Mouse (Mus musculus) c-Kit-negative CD71-positive TER-119-positive erythroid progenitor cells, embryonic 14.5 days (primary cell): ENCODE measurements around the gene Vps26c.
"Not testable (repeated sequence)": the region's sequence is repeated elsewhere in the genome, so short reads cannot be mapped to it uniquely, and the experiment has no call there.

ENCODE experiments used
- DNase-seq: peaks from one replicate; pipeline ENCODE4 v3.0.0-alpha.2; 2013; ENCODE audit warnings: low read depth, low spot score

The Vps26c gene

DNA sequence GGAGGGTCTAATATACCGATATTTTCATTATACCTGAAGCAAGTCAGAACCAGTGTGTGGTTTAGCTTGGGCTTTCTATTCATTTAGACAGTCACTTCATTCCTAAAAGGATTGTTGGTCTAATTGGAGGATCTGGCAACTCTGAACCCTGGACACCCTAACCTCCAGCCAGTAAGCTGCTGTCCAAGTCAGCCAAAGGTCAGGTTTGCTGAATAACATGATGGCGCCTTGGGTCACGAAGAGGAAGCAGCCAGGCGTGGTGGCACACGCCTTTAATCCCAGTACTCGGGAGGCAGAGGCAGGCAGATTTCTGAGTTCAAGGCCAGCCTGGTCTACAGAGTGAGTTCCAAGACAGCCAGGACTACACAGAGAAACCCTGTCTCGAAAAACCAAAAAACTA, 29.5 kb downstream of the Vps26c start:
- DNase-seq, result not testable (repeated sequence)

DNA sequence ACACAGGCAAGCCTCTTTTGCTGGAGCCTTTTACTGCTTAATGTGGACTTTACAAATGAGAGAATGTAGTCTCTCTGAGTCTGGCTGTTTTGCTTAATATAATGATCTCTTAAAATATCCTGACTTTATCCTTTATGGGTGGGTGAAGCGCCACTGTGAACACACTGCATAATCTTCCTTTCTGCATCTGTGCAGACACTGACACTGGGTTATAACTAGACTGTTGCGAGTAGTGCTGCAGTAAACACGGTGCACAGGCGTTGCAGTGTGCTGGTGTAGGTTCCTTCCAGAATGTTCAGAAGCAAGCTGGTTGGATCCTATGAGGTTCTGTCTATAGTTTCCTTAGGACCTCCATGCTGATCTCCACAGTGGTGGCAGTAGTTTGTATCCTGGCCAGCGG, 37.3 kb downstream of the Vps26c start:
- DNase-seq, result no peak

DNA sequence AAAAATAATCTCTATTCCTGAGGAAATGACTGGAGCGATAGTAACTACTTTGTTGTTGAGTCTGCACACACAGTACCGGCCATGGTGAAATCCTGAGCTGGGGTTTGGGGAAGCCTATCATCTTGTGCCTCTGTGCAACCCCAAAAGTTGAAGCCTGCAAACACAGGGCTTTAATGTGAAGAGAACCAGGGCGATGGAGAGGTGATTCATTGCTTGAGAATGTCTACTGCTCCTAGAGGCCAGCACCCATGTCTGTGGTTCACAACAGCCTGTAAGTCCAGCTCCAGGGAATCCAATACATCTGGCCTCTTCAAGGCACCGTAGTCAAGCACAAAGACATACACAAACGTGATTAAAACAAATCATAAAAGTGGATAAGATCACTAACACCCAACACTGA, 39.3 kb downstream of the Vps26c start:
- DNase-seq, result no peak

DNA sequence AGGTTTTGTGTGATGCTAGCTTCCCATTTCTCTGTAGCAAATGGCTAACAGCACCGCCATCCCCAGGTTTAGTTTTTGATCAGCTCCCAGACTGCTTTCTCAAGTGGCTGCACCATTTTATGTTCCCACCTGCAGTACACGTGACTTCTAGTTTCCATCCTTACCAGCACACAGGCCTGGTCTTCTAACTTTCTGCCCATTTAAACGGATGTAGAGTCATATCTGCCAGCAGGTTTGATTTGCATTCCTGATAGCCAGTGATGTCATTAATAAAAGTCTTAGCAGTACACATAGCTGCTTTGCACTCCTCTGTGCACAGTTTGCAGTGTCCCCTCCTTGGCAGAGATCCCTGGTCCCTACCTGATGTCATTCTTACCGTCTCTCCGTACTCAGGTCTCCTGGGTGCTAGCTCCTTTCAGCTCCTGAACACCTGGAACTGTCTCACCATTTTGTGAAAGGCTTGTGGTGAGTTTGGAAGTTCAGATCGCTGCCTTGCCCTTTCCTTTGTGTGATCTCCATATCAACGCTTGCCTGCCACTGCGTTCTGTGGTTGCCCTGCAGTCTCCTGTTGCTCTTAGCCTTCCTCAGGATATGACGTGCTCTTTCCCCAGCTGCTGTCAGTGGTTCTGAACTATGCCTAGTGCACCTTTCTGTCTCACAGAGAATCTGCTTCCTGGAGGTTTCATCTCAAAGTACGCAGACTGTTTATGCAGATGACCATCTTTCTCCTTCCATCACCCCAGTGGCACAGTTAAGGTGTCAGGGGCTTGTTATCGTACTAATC, 41.7 kb downstream of the Vps26c start:
- no peak for DNase-seq

DNA sequence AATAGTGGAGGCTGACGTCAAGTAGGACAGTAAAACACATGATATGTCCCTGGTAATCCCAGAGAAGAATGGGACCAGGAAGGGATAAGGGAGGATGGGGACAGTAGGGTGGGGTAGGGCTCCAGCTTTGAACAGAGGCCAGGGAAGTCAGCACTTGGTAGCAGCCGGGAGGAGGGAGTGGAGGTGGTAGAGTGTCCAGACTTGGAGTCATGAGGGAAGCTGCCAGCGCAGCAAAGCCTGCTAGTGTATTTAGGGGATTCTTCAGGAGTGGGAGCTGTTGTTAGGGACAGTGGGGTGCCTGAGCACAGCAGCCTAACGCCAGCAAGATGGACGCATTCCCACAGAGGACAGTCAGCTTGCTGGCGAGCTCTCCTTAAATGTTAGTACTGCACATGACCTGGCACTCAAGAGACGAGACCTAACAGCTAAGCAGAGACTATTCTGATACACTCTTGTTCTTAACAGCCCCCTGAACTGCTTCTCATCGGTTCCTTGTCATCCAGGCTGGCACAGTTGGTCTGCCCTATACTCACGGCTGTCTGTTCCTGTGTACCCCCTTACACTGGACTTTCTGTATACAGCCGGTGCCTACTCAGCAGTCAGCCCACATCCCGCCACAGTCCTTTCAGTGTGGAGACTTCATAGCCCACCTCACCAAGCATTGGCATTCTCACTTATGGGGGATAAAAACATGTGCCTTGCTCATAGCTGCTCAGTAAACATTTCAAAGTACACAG, 53.4 kb downstream of the Vps26c start:
- no peak for DNase-seq

DNA sequence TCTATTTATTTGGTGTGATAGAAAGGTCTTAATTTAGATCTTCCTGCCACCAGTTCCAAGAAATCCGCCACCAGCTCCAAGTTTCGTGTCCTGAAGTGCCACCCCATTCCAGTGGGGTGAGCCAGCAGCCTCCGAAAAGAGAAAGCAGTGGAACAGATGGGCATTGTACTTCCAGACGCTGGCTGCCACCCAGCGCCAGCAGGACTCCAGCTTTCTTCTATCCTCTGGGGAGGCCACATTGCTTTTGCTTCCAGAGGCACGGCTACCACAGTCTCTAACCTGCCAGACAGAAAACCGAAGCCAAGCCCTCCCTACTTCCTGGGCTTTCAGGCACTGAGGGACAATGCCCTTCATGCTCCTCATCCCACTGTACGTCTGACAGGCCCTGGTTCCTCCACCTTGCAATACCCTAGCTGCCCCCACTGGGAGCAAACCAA, 54.1 kb downstream of the Vps26c start:
- DNase-seq, result no peak

DNA sequence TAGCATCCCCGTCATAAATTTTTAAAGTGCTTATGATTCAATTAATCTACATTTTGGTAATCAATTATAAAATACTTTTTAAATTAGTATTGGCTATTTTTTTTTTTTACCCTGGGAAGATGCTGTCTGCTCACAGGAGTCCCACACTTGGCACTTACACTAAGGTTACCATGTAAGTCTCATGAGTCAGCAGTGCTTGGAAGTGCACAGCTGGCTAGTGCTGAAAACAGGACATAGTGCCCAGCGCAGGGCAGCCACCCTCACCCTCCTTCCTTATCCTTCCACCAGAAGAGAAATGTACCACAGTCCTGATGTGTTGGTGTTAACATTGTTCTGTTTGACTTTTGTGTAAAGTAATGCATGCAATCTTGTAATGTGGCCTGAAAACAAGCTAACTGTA, 58.2 kb downstream of the Vps26c start:
- DNase-seq, result no peak

DNA sequence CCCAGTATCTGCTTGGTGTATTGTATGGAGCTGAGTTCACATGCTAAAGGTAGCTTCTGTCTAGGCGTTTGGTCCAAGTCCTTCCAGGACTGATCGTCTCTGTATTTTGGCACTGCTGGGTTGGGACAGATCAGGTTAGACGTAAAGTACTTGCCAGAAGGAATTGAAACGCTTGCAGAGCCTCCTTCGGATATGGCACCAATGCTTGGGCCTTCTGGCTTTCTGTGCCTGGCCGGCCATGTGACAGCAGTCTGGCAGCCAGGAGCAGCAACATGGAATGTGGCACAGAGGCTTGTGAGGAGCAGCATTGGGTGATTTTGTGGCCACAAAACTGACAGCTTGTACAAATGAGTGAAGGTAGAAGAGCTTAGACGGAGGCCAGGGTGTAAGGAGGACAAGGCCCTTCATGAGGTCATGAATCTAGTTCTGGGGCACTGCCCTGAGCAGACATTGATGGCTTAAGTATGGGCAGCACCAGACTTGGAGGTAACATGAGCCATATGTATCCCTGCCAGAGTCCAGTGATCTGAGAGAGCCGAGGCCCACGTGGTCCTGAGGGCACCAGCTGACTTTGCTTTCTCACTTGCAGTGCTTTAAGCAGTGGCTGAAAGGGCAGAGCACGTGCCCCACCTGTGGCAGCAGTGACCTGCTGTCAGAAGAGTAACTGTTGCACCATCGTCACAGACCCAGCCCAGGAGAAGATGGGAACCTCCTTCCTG, 59.1 kb downstream of the Vps26c start:
- no peak for DNase-seq

DNA sequence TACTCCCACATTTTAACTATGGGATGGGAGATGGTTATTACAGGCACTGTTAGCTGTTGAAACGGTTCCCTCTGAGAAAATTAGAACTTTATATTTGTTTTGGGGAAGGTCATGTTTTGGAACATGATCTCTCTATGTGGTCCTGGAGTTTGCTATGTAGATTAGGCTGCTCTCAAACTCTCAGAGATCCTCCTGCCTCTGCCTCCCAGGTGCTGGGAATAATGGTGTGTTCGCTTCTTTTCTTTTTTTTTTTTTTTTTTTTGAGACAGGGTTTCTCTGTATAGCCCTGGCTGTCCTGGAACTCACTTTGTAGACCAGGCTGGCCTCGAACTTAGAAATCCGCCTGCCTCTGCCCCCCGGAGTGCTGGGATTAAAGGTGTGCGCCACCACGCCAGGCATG, 60.3 kb downstream of the Vps26c start:
- not testable (repeated sequence) for DNase-seq

DNA sequence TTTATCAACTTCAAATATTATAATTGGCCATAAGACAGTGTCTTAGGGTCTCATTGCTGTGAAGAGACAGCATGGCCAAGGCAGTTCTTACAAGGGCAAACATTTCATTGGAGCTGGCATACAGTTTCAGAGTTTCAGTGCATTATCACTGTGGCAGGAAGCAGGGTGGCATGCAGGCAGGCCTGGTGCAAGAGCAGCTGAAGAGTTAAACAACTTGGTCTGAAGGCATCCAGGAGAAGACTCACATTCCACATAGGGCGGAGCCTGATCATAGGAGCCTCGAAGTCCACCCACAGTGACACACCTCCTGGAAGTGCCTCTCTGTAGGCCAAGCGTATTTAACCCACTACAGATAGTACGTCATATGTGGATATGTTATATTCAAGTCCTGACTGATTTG, 60.7 kb downstream of the Vps26c start:
- DNase-seq, result no peak

DNA sequence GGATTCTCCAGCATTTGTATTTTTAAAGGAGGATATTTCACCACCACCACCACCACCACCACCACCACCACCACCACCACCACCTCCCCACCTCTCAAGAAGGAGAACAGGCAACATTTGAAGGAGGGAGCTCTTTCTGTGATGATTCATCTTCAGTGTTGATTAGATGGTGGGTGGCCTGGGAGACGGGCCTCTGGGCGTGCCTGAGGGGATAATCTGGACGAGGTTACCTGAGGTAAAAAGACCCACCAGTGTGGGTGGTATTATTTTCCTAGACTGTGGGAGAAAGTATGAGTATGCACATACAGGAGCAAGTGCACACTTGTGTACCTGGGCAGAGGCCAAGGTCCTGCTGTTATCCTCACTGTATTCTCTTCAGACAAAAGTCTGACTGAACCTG, 62.6 kb downstream of the Vps26c start:
- no peak for DNase-seq

DNA sequence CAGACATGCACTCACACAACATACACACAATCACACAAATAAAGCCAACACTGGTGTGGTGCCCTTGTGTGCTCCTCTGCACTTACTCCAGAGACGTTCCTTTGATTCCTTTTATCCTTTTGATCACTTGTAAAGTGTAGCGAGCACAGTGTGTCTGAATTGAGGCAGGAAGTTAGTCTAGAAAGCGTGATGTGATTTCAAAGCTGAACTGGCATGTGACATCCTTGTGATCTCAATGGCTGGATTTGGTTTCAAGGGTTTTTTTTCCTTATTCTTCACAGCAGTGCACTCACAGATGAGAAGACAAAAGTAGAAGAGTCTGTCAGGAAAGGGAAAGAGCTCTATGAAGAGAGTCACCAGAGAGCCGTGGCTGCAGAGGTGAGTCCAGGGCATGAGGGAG, 72.5 kb downstream of the Vps26c start:
- DNase-seq, result no peak

DNA sequence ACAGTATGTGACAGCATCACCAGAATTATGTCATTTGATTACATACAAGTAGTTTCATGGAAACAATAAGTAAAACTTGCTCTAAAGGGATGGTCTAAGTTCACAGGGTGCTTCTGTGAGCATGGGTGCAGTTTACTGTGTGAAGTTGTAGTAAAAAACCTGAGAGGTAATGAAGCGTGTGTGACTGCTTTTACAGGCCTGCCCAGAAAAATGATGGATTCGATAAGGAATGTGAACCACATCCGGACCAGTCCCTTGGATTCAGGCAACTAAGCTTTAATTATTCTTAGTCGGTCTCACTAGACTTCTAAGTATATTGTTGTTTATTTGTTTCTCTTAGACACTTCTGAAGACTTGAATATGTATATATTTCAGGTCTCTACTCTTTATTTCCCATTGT, 73.9 kb downstream of the Vps26c start:
- DNase-seq, result no peak

DNA sequence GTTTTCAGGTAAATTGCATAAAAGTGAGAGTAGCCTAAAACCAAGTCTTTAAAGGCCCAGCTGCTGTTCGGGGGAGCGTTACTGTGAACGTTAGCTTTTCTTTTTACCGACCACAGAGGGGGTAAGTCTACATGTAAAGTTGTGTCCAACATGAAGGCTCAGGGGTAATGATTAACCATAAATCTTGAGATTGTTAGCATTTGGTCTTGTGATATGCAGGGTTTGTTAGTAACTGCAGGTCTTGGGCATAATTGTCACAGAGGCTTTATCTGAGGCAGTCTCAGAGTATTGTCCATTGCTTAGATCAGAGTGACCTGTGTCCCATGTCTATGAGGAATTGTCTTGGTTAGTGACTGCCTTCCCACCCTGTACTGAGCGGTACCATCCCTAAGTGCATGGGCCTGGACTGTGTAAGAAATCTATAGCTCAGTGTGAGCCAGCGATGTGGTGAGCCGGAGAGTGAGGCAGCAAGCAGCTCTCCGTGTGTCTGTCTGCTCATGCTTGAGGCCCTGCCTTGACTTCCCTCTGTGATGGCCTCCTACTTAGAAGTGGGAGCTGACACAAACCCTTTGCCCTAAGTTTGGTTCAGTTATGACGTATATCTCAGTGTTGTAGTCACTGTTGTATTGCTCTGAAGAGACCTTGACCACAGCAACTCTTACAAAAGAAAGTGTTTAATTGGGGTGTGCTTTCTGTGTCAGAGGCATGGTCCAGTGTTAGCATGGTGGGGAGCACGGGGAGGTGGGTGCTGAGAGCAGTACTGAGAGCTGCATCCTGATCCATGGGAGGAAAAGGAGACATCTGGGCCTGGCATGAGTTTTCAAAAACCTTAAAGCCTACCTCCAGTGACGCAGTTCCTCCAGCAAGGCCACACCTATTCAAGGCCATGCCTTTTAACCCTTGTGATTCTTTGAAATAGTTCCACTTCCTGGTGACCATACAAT, 74.8 kb downstream of the Vps26c start:
- DNase-seq, result no peak

DNA sequence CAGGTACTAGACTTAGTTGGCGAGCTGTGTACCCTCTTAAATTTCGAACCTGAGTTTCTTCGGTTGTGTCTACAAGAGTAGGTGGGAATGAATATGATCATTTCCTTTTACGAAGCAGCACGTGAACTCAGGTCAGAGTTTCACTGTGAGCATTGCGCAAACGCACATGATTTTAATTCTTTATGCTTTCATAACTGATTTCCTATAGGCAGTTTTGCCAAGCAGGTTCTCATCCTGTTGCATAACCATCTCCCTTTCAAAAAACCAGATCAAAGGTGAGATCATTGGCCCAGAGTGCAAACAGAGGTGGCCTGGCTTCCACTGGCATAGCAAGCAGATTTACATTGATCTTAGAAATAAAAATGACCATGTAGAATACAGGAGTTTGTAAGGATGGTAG, 77.0 kb downstream of the Vps26c start:
- no peak for DNase-seq

DNA sequence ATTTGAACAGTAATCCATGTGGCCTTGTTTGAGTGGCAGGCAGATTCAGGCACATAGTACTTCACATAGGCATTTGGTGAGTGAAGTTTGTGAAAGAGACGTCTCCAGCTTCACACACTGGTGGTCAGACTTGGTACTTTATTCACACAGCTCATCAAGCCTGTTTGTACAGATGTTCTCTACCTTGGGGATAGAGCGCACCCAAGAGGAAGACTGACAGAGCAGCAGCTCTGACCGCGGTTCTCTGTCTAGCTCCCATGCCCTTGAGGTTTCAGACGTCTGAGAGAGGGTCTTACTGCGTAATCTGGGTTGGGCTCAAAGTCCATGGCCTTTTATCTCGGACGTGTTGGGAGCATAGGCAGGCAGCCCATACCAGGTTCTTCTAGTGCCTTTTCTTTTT, 77.5 kb downstream of the Vps26c start:
- DNase-seq, result no peak
